Mouse (Mus musculus) kidney, embryonic 14.5 days (tissue): ENCODE measurements at regions not wholly inside any gene's neighbourhood (a gene's known extent, or its start where the extent isn't known, plus 50 kb on each side); places are given as distances from the start of the nearest gene placed in this dataset.

ENCODE experiments used
- ATAC-seq: fragments of 200-750 bp; cut with Nextera tagmentation; 2 replicates; pipeline ENCODE4 v1.8.0; 2017; ENCODE audit warnings: moderate number of reproducible peaks, mild to moderate bottlenecking, moderate TSS enrichment, moderate library complexity; ENCODE audit not compliant: low FRiP score, low TSS enrichment
- H3K27ac ChIP-seq: fragments of 300-500 bp; sonication (generic); 2 replicates; pipeline ENCODE4 v1.5.1; 2014; ENCODE audit warnings: low read depth, mild to moderate bottlenecking, low read length, moderate library complexity, mixed read lengths
- H3K27me3 ChIP-seq: fragments of 300-500 bp; sonication (generic); 2 replicates; pipeline ENCODE4 v1.6.1; 2014; ENCODE audit warnings: mild to moderate bottlenecking, low read length; ENCODE audit not compliant: control insufficient read depth, insufficient read depth
- H3K36me3 ChIP-seq: fragments of 300-500 bp; sonication (generic); 2 replicates; pipeline ENCODE4 v1.6.1; 2014; ENCODE audit warnings: low read length, mixed read lengths; ENCODE audit not compliant: control insufficient read depth, insufficient read depth
- H3K4me1 ChIP-seq: fragments of 300-500 bp; sonication (generic); 2 replicates; pipeline ENCODE4 v1.6.1; 2014; ENCODE audit warnings: low read length, mixed read lengths; ENCODE audit not compliant: control insufficient read depth, insufficient read depth
- H3K4me2 ChIP-seq: fragments of 300-500 bp; sonication (generic); replicated peaks from 2 replicates; pipeline ENCODE4 v1.6.1; 2014; ENCODE audit warnings: low read depth, mild to moderate bottlenecking, low read length
- H3K4me3 ChIP-seq: fragments of 300-500 bp; sonication (generic); 2 replicates; pipeline ENCODE4 v1.5.1; 2014; ENCODE audit warnings: mild to moderate bottlenecking, low read length
- H3K9ac ChIP-seq: fragments of 300-500 bp; sonication (generic); 2 replicates; pipeline ENCODE4 v1.6.1; 2014; ENCODE audit warnings: low read depth, mild to moderate bottlenecking, low read length, moderate library complexity
- H3K9me3 ChIP-seq: fragments of 300-500 bp; sonication (generic); 2 replicates; pipeline ENCODE4 v1.6.1; 2016; ENCODE audit warnings: low read length; ENCODE audit not compliant: control insufficient read depth
- WGBS: fragments of 180-500 bp; shearing (Covaris S2); extraction: QIAGEN DNeasy Blood & Tissue Kit; methylation state at CpG from one replicate; pipeline ENCODE4 v1.1.7; 2014; 5-methylcytosine and 5-hydroxymethylcytosine counted together

GRCm38 (mm10) chr8:36318884-36319283, 553.3 kb downstream of the Gm19410 start:
- WGBS, result 36% methylated on average over 5 of the region's 5 CpGs
- H3K27ac ChIP-seq, result no peak overlapping the region
- H3K4me3 ChIP-seq, result no peak overlapping the region
- ATAC-seq, result no peak
- H3K9me3 ChIP-seq, result no peaks in the 10 kb centered on the region
- H3K36me3 ChIP-seq, result no peaks in the 10 kb centered on the region
- H3K27me3 ChIP-seq, result no peaks in the 10 kb centered on the region
- H3K4me1 ChIP-seq, result 0 out of 2 replicates have a peak, but pooled peaks cover 3% of the 10 kb centered on the region
- no peak overlapping the region for H3K4me2 ChIP-seq
- H3K9ac ChIP-seq, result no peak overlapping the region

GRCm38 (mm10) chr8:36319314-36319959, 553.8 kb downstream of the Gm19410 start:
- Histone ChIP-seq H3K4me1 (0 out of 2 replicates have a peak, but pooled peaks cover 3% of the 10 kb centered on the region), H3K27me3 (no peaks in the 10 kb centered on the region), H3K27ac (no peak overlapping the region), H3K4me2 (no peak overlapping the region), H3K9ac (no peak overlapping the region), H3K4me3 (no peak overlapping the region), H3K9me3 (no peaks in the 10 kb centered on the region), H3K36me3 (no peaks in the 10 kb centered on the region)
- ATAC-seq, result no peak
- 53% methylated on average over 7 of the region's 7 CpGs for WGBS

- Histone ChIP-seq H3K4me1 (0 out of 2 replicates have a peak, but pooled peaks cover 3% of the 10 kb centered on the region), H3K9me3 (no peaks in the 10 kb centered on the region), H3K27me3 (no peaks in the 10 kb centered on the region), H3K27ac (no peak overlapping the region), H3K4me2 (no peak overlapping the region), H3K4me3 (no peak overlapping the region), H3K36me3 (no peaks in the 10 kb centered on the region), H3K9ac (no peak overlapping the region)
- WGBS, result 81% methylated on average over 8 of the region's 8 CpGs
- ATAC-seq, result no peak
Observed at GRCm38 (mm10) chr8:36322125-36322524, 556.5 kb downstream of the Gm19410 start.

- Histone ChIP-seq H3K4me3 (no peak overlapping the region), H3K27ac (no peak overlapping the region), H3K27me3 (no peaks in the 10 kb centered on the region), H3K4me2 (no peak overlapping the region), H3K4me1 (0 out of 2 replicates have a peak, but pooled peaks cover 3% of the 10 kb centered on the region), H3K9me3 (no peaks in the 10 kb centered on the region), H3K36me3 (no peaks in the 10 kb centered on the region), H3K9ac (no peak overlapping the region)
- ATAC-seq, result no peak
- 72% methylated on average over 7 of the region's 7 CpGs for WGBS
Observed at GRCm38 (mm10) chr8:36322578-36322977, 557.0 kb downstream of the Gm19410 start.

- Histone ChIP-seq H3K9me3 (no peaks in the 10 kb centered on the region), H3K4me2 (no peak overlapping the region), H3K36me3 (no peaks in the 10 kb centered on the region), H3K4me3 (no peak overlapping the region), H3K27me3 (no peaks in the 10 kb centered on the region), H3K4me1 (peaks cover 6% of the 10 kb centered on the region; the same call in 1 of the 2 replicates), H3K9ac (no peak overlapping the region), H3K27ac (no peak overlapping the region)
- no peak for ATAC-seq
- WGBS, result 97% methylated on average over 5 of the region's 5 CpGs
Observed at GRCm38 (mm10) chr8:36338628-36339027, 573.0 kb downstream of the Gm19410 start.

- Histone ChIP-seq H3K4me1 (peaks cover 6% of the 10 kb centered on the region; the same call in 1 of the 2 replicates), H3K4me2 (no peak overlapping the region), H3K9me3 (no peaks in the 10 kb centered on the region), H3K4me3 (no peak overlapping the region), H3K27me3 (no peaks in the 10 kb centered on the region), H3K27ac (no peak overlapping the region), H3K36me3 (no peaks in the 10 kb centered on the region), H3K9ac (no peak overlapping the region)
- WGBS, result 91% methylated on average over 6 of the region's 6 CpGs
- no peak for ATAC-seq
Observed at GRCm38 (mm10) chr8:36339449-36339848, 573.9 kb downstream of the Gm19410 start.

- Histone ChIP-seq H3K27me3 (no peaks in the 10 kb centered on the region), H3K4me3 (no peak overlapping the region), H3K27ac (no peak overlapping the region), H3K36me3 (no peaks in the 10 kb centered on the region), H3K4me1 (peaks cover 6% of the 10 kb centered on the region; the same call in 1 of the 2 replicates), H3K4me2 (no peak overlapping the region), H3K9ac (no peak overlapping the region), H3K9me3 (no peaks in the 10 kb centered on the region)
- WGBS, result 73% methylated on average over 3 of the region's 3 CpGs
- no peak for ATAC-seq
Observed at GRCm38 (mm10) chr8:36340454-36340853, 574.9 kb downstream of the Gm19410 start.

- H3K4me2 ChIP-seq, result no peak overlapping the region
- WGBS, result 48% methylated on average over 4 of the region's 4 CpGs
Observed at GRCm38 (mm10) chr8:36341965-36342364, 576.4 kb downstream of the Gm19410 start.

GRCm38 (mm10) chr8:36342650-36343049, 577.1 kb downstream of the Gm19410 start:
- WGBS, result 34% methylated on average over 5 of the region's 5 CpGs
- no peak overlapping the region for H3K4me2 ChIP-seq
- ATAC-seq, result peak; percentile 55

More at GRCm38 (mm10) chr8:36341965-36342364, 576.4 kb downstream of the Gm19410 start:
- Histone ChIP-seq H3K27me3 (no peaks in the 10 kb centered on the region), H3K4me3 (no peak overlapping the region), H3K9ac (no peak overlapping the region), H3K9me3 (no peaks in the 10 kb centered on the region), H3K36me3 (no peaks in the 10 kb centered on the region), H3K27ac (no peak overlapping the region), H3K4me1 (peaks cover 6% of the 10 kb centered on the region; the same call in 1 of the 2 replicates)
- ATAC-seq, result no peak

More at GRCm38 (mm10) chr8:36342650-36343049, 577.1 kb downstream of the Gm19410 start:
- Histone ChIP-seq H3K9ac (no peak overlapping the region), H3K36me3 (no peaks in the 10 kb centered on the region), H3K27ac (no peak overlapping the region), H3K4me1 (peaks cover 6% of the 10 kb centered on the region; the same call in 1 of the 2 replicates), H3K4me3 (no peak overlapping the region), H3K27me3 (no peaks in the 10 kb centered on the region), H3K9me3 (no peaks in the 10 kb centered on the region)
